Mouse (Mus musculus): ENCODE measurements at regions not wholly inside any gene's neighbourhood (a gene's known extent, or its start where the extent isn't known, plus 50 kb on each side); places are given as distances from the start of the nearest gene placed in this dataset.

DNA sequence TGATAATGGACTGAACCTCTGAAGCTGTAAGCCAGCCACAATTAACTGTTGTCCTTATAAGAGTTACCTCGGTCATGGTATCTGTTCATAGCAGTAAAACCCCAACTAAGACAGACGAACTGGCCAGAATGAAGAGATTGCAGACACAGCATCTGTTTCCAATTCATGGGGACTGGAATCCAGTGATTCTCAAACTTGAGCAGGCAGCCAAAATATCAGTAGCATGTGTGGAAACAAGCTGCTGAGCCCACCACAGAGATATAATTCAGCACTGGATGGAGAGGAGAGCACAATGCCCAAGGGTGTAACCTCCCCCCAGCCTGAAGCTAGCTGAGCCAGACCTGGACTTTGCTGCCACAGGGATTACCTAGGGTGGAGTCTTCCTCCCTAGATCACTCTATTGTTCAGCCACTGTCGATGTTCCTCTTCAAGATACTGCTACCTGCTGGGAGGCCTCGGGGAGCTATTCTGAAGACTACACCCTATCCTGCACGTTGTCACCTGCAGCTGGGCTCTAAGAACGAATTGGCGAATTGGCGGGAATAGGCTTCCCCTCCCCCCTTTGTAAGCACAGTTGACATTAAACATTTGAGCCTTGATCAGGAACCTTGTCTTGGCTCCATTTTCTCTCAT is 259.1 kb upstream of the Pou3f3 start:
- H3K4me3 ChIP-seq (ENCODE audit: low read depth, low read length), result no peak overlapping the region
- H3K4me1 ChIP-seq (replicated peaks; ENCODE audit: control insufficient read depth, insufficient read depth, low read length), result no peaks in the 10 kb centered on the region
- no peak overlapping the region for H3K27ac ChIP-seq (ENCODE audit: low read depth, low read length)
- no peaks in the 10 kb centered on the region for H3K36me3 ChIP-seq (ENCODE audit: control insufficient read depth, insufficient read depth)
- H3K4me2 ChIP-seq (replicated peaks; ENCODE audit: low read depth), result no peak overlapping the region
- no peak for TF ChIP-seq CTCF (IDR thresholded peaks at IDR 0.05; ENCODE audit: low read depth)
- no peak overlapping the region for H3K9ac ChIP-seq (ENCODE audit: low read depth, low read length)
- H3K9me3 ChIP-seq (ENCODE audit: control insufficient read depth), result no peaks in the 10 kb centered on the region
- WGBS, result 62% methylated on average over 8 of the region's 8 CpGs
- no peaks in the 10 kb centered on the region for H3K27me3 ChIP-seq (replicated peaks; ENCODE audit: control insufficient read depth, insufficient read depth, low read length)
- no peak for ATAC-seq

DNA sequence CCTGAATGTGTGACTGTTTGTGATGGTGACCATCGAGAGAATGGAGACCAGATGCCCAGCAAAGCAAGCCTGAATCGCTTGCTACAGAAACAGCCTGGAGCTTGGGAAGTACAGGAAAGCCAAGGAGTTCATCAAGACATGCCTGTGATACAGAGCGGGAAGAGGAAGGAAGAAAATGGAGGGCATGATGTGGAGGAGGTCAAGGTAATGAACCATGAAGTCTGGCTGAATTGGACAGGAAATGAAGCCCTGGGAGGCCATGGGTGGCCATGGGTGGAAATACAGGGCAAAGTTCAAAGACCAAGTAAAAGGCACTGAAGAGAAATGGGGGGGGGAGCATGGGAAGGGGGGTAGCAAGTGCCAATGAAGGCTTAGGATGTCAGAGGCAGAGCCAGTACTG is 227.2 kb upstream of the Pou3f3 start:
- no peak overlapping the region for H3K4me3 ChIP-seq (ENCODE audit: low read depth, low read length)
- H3K27ac ChIP-seq (ENCODE audit: low read depth, low read length), result no peak overlapping the region
- no peak for ATAC-seq
- WGBS, result 91% methylated on average over 3 of the region's 3 CpGs
- H3K9me3 ChIP-seq (ENCODE audit: control insufficient read depth), result no peaks in the 10 kb centered on the region
- H3K4me2 ChIP-seq (replicated peaks; ENCODE audit: low read depth), result no peak overlapping the region
- H3K27me3 ChIP-seq (replicated peaks; ENCODE audit: control insufficient read depth, insufficient read depth, low read length), result no peaks in the 10 kb centered on the region
- H3K36me3 ChIP-seq (ENCODE audit: control insufficient read depth, insufficient read depth), result no peaks in the 10 kb centered on the region
- no peaks in the 10 kb centered on the region for H3K4me1 ChIP-seq (replicated peaks; ENCODE audit: control insufficient read depth, insufficient read depth, low read length)
- H3K9ac ChIP-seq (ENCODE audit: low read depth, low read length), result no peak overlapping the region
- TF ChIP-seq CTCF (IDR thresholded peaks at IDR 0.05; ENCODE audit: low read depth), result no peak

DNA sequence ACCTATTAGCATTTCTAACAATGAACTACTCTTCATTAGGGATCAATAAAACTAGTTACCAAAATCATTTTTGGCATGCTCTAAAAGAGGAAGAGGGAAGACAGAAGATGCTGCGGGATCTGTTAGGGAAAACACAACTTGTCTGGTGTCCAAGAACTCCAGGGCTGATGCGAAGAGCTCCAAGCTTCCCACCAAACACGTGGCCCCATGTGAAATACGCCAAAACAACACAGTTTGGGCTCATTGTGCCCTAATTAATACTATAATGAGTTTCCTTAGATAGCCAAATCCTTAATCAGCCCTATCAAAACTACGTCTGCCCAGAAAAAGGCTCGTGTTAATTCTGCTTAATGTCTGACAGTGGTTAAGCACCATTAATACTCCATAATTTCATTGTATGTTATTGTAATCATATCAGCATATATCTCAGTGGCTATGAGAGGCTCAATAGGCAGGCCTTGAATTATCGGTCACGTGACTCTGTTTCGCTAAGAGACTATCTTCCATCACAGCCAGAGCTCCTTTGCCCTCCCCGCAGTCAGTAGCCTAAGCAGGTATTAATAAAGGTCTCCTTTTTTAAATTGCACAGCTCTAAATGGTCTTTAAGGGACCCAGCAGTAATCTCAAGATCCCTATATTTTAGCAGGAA is 223.6 kb upstream of the Pou3f3 start:
- no peak for TF ChIP-seq CTCF (IDR thresholded peaks at IDR 0.05; ENCODE audit: low read depth)
- H3K9me3 ChIP-seq (ENCODE audit: control insufficient read depth), result no peaks in the 10 kb centered on the region
- ATAC-seq, result no peak
- no peaks in the 10 kb centered on the region for H3K4me1 ChIP-seq (replicated peaks; ENCODE audit: control insufficient read depth, insufficient read depth, low read length)
- H3K4me2 ChIP-seq (replicated peaks; ENCODE audit: low read depth), result no peak overlapping the region
- no peak overlapping the region for H3K9ac ChIP-seq (ENCODE audit: low read depth, low read length)
- no peaks in the 10 kb centered on the region for H3K36me3 ChIP-seq (ENCODE audit: control insufficient read depth, insufficient read depth)
- no peaks in the 10 kb centered on the region for H3K27me3 ChIP-seq (replicated peaks; ENCODE audit: control insufficient read depth, insufficient read depth, low read length)
- H3K27ac ChIP-seq (ENCODE audit: low read depth, low read length), result no peak overlapping the region
- no peak overlapping the region for H3K4me3 ChIP-seq (ENCODE audit: low read depth, low read length)
- WGBS, result 75% methylated on average over 10 of the region's 10 CpGs

DNA sequence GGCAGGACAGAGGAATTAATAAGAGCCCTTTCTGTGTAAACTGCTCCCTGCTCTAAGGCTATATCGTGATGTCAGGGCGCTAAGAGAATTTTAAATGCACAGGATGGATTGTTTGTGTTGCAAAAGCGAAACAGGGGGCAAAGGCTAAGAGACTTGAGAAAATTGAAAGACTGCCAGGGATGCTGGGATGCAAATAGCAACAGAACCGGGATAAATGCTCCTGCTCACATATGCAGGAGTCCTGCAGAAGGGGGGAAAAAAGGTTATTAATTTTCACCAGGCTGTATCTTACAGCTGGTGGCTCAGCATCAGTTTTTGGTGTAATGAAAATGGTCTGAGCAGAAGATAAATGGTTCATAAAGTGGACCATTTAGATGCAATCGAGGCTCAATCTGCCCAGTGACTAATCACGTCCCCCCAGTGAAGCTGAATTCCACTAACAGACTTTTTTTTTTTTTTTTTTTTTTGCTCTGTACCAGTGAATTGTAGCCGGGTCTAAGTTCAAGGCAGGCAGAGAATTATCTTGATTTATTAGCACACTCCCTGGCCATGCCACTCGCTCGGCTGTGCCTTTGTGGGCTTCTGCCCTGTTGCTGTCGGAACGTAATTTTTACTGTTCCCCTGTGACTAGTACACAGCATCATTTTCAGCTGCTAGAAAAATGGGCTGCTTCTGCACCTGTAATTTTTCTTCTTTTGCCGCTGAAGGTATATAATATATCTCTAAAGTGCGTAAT is 222.9 kb upstream of the Pou3f3 start:
- no peaks in the 10 kb centered on the region for H3K36me3 ChIP-seq (ENCODE audit: control insufficient read depth, insufficient read depth)
- H3K9ac ChIP-seq (ENCODE audit: low read depth, low read length), result no peak overlapping the region
- H3K27ac ChIP-seq (ENCODE audit: low read depth, low read length), result no peak overlapping the region
- TF ChIP-seq CTCF (IDR thresholded peaks at IDR 0.05; ENCODE audit: low read depth), result no peak
- WGBS, result 35% methylated on average over 13 of the region's 13 CpGs
- H3K4me1 ChIP-seq (replicated peaks; ENCODE audit: control insufficient read depth, insufficient read depth, low read length), result no peaks in the 10 kb centered on the region
- H3K9me3 ChIP-seq (ENCODE audit: control insufficient read depth), result no peaks in the 10 kb centered on the region
- H3K4me3 ChIP-seq (ENCODE audit: low read depth, low read length), result no peak overlapping the region
- ATAC-seq, result no peak
- H3K27me3 ChIP-seq (replicated peaks; ENCODE audit: control insufficient read depth, insufficient read depth, low read length), result no peaks in the 10 kb centered on the region
- no peak overlapping the region for H3K4me2 ChIP-seq (replicated peaks; ENCODE audit: low read depth)

DNA sequence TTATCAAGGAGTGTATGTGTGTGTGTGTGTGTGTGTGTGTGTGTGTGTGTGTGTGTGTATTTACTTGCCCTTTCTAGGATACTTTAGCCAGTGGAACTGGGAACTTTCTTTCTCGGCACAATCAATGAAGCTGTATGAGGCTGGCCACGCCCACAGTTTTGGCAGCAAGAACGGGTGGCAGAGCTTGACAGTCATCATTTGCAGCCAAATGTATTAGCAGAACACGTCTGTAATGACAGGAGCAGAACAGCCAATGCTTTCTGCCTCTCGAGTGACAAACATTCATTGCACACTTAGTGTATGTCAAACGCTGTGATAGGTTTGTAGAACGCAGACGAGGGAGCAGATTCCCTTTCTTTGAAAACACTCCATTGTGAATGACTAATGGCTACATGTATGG is 221.4 kb upstream of the Pou3f3 start:
- 64% methylated on average over 8 of the region's 8 CpGs for WGBS
- H3K27ac ChIP-seq (ENCODE audit: low read depth, low read length), result no peak overlapping the region
- H3K9me3 ChIP-seq (ENCODE audit: control insufficient read depth), result no peaks in the 10 kb centered on the region
- H3K36me3 ChIP-seq (ENCODE audit: control insufficient read depth, insufficient read depth), result no peaks in the 10 kb centered on the region
- no peak overlapping the region for H3K4me2 ChIP-seq (replicated peaks; ENCODE audit: low read depth)
- no peak overlapping the region for H3K4me3 ChIP-seq (ENCODE audit: low read depth, low read length)
- H3K4me1 ChIP-seq (replicated peaks; ENCODE audit: control insufficient read depth, insufficient read depth, low read length), result no peaks in the 10 kb centered on the region
- no peaks in the 10 kb centered on the region for H3K27me3 ChIP-seq (replicated peaks; ENCODE audit: control insufficient read depth, insufficient read depth, low read length)
- TF ChIP-seq CTCF (IDR thresholded peaks at IDR 0.05; ENCODE audit: low read depth), result no peak
- no peak overlapping the region for H3K9ac ChIP-seq (ENCODE audit: low read depth, low read length)
- no peak for ATAC-seq

DNA sequence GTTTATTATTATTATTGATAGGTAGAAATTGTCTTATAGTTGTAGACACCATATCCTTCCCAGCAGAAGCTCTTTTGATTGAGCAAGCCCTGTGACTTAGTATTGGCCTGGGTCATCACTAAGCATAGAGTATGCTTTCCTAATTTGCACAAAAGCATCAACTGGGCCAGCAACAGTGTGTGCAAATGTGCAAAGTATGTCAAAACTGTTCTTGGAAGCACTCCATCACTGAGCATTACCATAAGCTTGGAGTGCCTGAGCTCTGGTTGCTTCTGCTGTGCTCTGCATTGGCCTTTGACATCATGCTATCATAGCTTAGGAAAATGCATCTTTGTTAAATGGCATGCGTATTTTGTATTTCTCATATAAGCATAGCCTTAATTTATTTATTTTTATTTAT is 220.7 kb upstream of the Pou3f3 start:
- Histone ChIP-seq H3K36me3 (ENCODE audit: control insufficient read depth, insufficient read depth) (no peaks in the 10 kb centered on the region), H3K9me3 (ENCODE audit: control insufficient read depth) (no peaks in the 10 kb centered on the region), H3K9ac (ENCODE audit: low read depth, low read length) (no peak overlapping the region), H3K4me1 (replicated peaks; ENCODE audit: control insufficient read depth, insufficient read depth, low read length) (no peaks in the 10 kb centered on the region), H3K4me3 (ENCODE audit: low read depth, low read length) (no peak overlapping the region), H3K27ac (ENCODE audit: low read depth, low read length) (no peak overlapping the region), H3K4me2 (replicated peaks; ENCODE audit: low read depth) (no peak overlapping the region), H3K27me3 (replicated peaks; ENCODE audit: control insufficient read depth, insufficient read depth, low read length) (no peaks in the 10 kb centered on the region)
- ATAC-seq, result no peak
- no peak for TF ChIP-seq CTCF (IDR thresholded peaks at IDR 0.05; ENCODE audit: low read depth)
- 91% methylated on average over 1 of the region's 1 CpGs for WGBS

Data from intestine, postnatal 0 days (tissue).